Mouse (Mus musculus) thymus, adult 2 months (tissue): ENCODE measurements at regions not wholly inside any gene's neighbourhood (a gene's known extent, or its start where the extent isn't known, plus 50 kb on each side); places are given as distances from the start of the nearest gene placed in this dataset.

Experiments
- CTCF ChIP-seq: fragments of 200-500 bp; IDR thresholded peaks from 2 replicates; pipeline ENCODE4 v1.5.1; 2012; ENCODE audit warnings: mild to moderate bottlenecking, control low read depth, low read length, moderate library complexity, borderline replicate concordance; ENCODE audit not compliant: control insufficient read depth, poor library complexity, insufficient read depth; ENCODE audit errors: extremely low read depth
- POLR2A ChIP-seq: fragments of 200-500 bp; IDR thresholded peaks from 2 replicates; pipeline ENCODE4 v1.6.1; 2012; ENCODE audit warnings: mild to moderate bottlenecking, low read length, control low read depth, moderate library complexity; ENCODE audit not compliant: control insufficient read depth, poor library complexity, insufficient read depth; ENCODE audit errors: extremely low read depth

GRCm38 (mm10) chr9:104489383-104489782 is 57.7 kb upstream of the Cpne4 start:
- TF ChIP-seq POLR2A (no peak), CTCF (no peak)
